7 mouse cellular contexts compared by ENCODE assay signal in the genomic region with DNA sequence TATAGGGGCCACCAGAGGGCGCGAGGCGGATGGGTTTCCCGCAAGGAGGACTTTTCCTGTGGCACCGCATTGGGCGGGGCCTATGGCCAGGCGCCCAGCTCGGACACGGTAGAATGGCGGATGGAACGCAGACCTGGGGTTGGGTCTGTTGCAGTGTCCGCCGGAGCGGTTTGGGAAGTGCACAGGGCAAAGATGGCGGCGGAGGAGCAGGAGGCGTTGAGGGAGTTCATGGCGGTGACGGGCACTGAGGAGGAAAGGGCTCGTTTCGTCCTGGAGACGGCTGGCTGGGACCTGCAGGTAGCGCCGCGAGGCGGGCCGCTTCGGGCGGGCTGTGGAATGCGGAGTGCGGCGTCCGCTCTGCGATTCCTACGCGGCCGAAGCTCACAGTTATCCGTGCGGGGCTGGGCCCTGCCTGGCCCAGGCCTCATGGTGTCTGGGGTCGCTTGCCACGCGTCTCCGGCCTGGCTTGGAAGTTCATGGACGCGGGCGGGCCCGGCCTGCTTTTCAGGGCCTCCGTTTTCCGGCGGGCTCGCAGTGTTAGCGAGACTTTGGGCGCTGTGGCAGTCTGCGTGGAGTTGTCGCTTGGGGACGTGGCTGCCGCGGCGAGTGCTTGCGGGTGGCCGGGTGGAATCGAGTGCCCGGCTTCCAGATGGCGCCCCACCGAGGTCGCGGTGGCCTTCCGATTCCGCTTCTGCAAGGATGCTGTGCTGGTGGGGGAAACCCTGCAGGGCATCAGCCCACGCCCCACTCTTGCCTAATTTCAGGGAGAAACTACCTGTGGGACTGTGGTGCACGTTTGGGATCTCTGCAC. TPM values are rescaled to one million over a fixed set of nuclear protein-coding genes. Genes with fewer than 3 reads are reported as not detected.
DNase-seq lines count a peak whose midpoint lies in the region; ATAC-seq lines count a peak whose summit lies in the region.
"Not testable (repeated sequence)": the region's sequence is repeated elsewhere in the genome, so short reads cannot be mapped to it uniquely, and the experiment has no call there.

No protein-coding gene starts in this region.

- DNase-seq in adrenal gland, adult 2 months, result peak; percentile 100
- DNase-seq in embryo, embryonic 11.5 days (ENCODE audit: low read depth, low spot score), result peak; percentile 97
- DNase-seq in gastrocnemius, postnatal 36 days, result peak; percentile 99 to 100
- peak; percentile 100 for DNase-seq in left cerebral cortex, postnatal 25 days (ENCODE audit: low spot score in 2 of 2)
- DNase-seq in midbrain, embryonic 10.5 days (ENCODE audit: low spot score), result peak; percentile 92
- peak; percentile 97 for DNase-seq in right cerebral cortex, postnatal 4 days

- peak overlapping the region; percentile 86 for H3K9ac ChIP-seq in intestine, embryonic 15.5 days

- peak overlapping the region; percentile 92 for H3K27ac ChIP-seq in intestine, embryonic 15.5 days
- H3K27ac ChIP-seq in midbrain, embryonic 10.5 days (replicated peaks), result peak overlapping the region; percentile 92

- H3K36me3 ChIP-seq in intestine, embryonic 15.5 days; midbrain, embryonic 10.5 days: not testable (repeated sequence)

- intact Hi-C loops in gastrocnemius, postnatal 36 days (cut with DNase I); left cerebral cortex, postnatal 25 days (cut with DNase I): not testable (repeated sequence)

- not testable (repeated sequence) for H3K4me1 ChIP-seq in intestine, embryonic 15.5 days (replicated peaks); midbrain, embryonic 10.5 days

- H3K4me3 ChIP-seq in intestine, embryonic 15.5 days (replicated peaks), result peak overlapping the region; percentile 63
- peak overlapping the region; percentile 61 for H3K4me3 ChIP-seq in midbrain, embryonic 10.5 days

- 13% methylated on average over 71 of the region's 71 CpGs for WGBS in intestine, embryonic 15.5 days
- WGBS in midbrain, embryonic 10.5 days, result 16% methylated on average over 71 of the region's 71 CpGs

- not testable (repeated sequence) for H3K9me3 ChIP-seq in intestine, embryonic 15.5 days
- peaks cover 18% of the 10 kb centered on the region for H3K9me3 ChIP-seq in midbrain, embryonic 10.5 days (replicated peaks)

- peak overlapping the region; percentile 48 for H3K4me2 ChIP-seq in intestine, embryonic 15.5 days (replicated peaks)

- H3K27me3 ChIP-seq in intestine, embryonic 15.5 days (replicated peaks); midbrain, embryonic 10.5 days (ENCODE audit: low read depth, poor library complexity, severe bottlenecking): not testable (repeated sequence)

- peak; percentile 100 for ATAC-seq in intestine, embryonic 15.5 days

RNA-seq across cellular contexts. Expression of a gene that starts 55.4 kb away (rescaled TPM):
- under 1 TPM; 0.35 to 0.84 TPM for total RNA-seq in adrenal gland, adult 2 months (2021)
- 0.07 TPM in 1 of 2 replicates, not detected in the other for polyA plus RNA-seq in adrenal gland, adult 2 months (2012; rRNA removed)
- total RNA-seq in gastrocnemius, postnatal 36 days (2021), result not detected
- 0.21 and 0.23 TPM in 2 replicates for polyA plus RNA-seq in intestine, embryonic 15.5 days (2015; fragmentation: Nextera tagmentation; extraction: Ambion mirVana)
- total RNA-seq in left cerebral cortex, postnatal 25 days (2021), result 1 to 10 TPM in 1 of 2 experiments, not detected in 1; 1.5 TPM
- not detected in 2 replicates for polyA plus RNA-seq in midbrain, embryonic 10.5 days (2016; fragmentation: Nextera tagmentation; extraction: Ambion mirVana)

Comparison
In these comparisons a context has a peak if more than half of its experiments do, and no peak if none do; other contexts are left out.
1. Peak in every context shown above with its lines: DNase-seq, ATAC-seq, H3K4me3 ChIP-seq and H3K27ac ChIP-seq.